Comparison of ENCODE assay signal across 12 mouse cellular contexts in the genomic region with DNA sequence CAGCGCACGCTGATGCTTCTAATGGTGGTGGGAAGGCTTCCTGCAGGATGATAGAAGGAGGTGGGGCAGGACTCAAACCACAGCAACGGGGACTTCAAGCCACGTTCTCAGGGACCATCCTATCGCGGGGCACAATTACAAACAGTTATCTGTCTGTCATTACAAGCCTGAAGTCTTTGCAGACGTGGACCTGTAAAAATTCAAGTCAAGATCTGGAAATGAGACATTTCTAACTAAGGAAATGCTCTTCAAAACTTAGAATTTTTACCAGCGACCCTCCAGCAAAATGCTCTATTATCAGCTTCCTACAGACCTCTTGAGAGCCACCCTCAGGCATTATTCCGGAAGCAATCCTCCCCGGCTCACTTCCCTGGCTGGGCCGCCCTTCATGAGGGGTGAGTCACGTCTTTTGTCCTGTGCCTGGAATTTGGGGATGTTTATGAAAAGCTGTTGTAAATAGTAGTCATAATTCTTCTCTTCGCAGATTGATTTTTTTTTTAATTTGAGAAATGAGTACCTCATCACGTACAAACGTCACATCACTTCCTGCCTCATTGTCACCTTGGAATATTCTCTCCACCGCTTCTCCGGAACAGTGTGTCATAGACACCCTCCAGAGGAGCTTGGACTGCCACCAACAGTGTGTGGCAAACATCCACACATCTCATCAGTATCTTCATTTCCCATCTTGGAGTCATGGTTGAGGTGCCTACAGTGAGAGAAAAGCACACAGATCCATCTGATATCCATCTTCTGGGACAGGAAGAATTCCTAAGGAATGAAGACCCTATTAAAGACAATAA. TPM values are rescaled to one million over a fixed set of nuclear protein-coding genes. Genes with fewer than 3 reads are reported as not detected.
DNase-seq lines count a peak whose midpoint lies in the region; ATAC-seq lines count a peak whose summit lies in the region.
"Had no signal": no experiment of that assay in that cellular context is flagged by ENCODE, and none has a peak within 500 bp of the region (broad histone marks: within the 10 kb centered on the region; RNA-seq: fewer than 3 reads in every experiment).

No protein-coding gene starts in this region.

- no peaks in the 10 kb centered on the region for H3K27me3 ChIP-seq in kidney, embryonic 16.5 days (ENCODE audit: insufficient read depth, low read length)
- H3K27me3 ChIP-seq: embryonic facial prominence, embryonic 12.5 days had no signal

- peak; percentile 12 for DNase-seq in embryo, embryonic 11 days
- DNase-seq in embryo, embryonic 10.5 days (ENCODE audit: low spot score): no peak
- DNase-seq in heart, adult 9 months (ENCODE audit: low spot score in 2 of 2): peak; percentile 44 to 46
- DNase-seq in lung, postnatal 10 days: peak; percentile 77
- no peak for DNase-seq in frontal cortex, postnatal 25 days (ENCODE audit: low spot score in 2 of 2)
- no peak for DNase-seq in cerebellum, adult 18-20 months
- DNase-seq in embryo, embryonic 9.5 days (ENCODE audit: extremely low spot score): no peak
- DNase-seq: gastrocnemius, postnatal 25 days; right cerebral cortex, postnatal 14 days had no signal

- WGBS in kidney, embryonic 16.5 days: 68% methylated on average over 17 of the region's 17 CpGs

- no peaks in the 10 kb centered on the region for H3K36me3 ChIP-seq in kidney, embryonic 16.5 days (ENCODE audit: insufficient read depth, low read length)
- H3K36me3 ChIP-seq: embryonic facial prominence, embryonic 12.5 days had no signal

- no peaks in the 10 kb centered on the region for H3K9me3 ChIP-seq in kidney, embryonic 16.5 days (ENCODE audit: low read length)
- H3K9me3 ChIP-seq: embryonic facial prominence, embryonic 12.5 days had no signal

- H3K4me2 ChIP-seq in kidney, embryonic 16.5 days (replicated peaks; ENCODE audit: low read depth, low read length): no peak overlapping the region
- H3K4me2 ChIP-seq: embryonic facial prominence, embryonic 12.5 days had no signal

- H3K4me3 ChIP-seq in kidney, embryonic 16.5 days (ENCODE audit: low read length): no peak overlapping the region
- H3K4me3 ChIP-seq: embryonic facial prominence, embryonic 12.5 days had no signal

- H3K27ac ChIP-seq in kidney, embryonic 16.5 days (ENCODE audit: low read length): peak overlapping the region; percentile 66
- H3K27ac ChIP-seq: embryonic facial prominence, embryonic 12.5 days had no signal

- H3K9ac ChIP-seq in kidney, embryonic 16.5 days (replicated peaks; ENCODE audit: low read length): no peak overlapping the region
- H3K9ac ChIP-seq: embryonic facial prominence, embryonic 12.5 days had no signal

- peak; percentile 55; the same call in 1 of the 2 replicates for ATAC-seq in kidney, embryonic 16.5 days (ENCODE audit: low FRiP score, low TSS enrichment)
- ATAC-seq: activated CD4-positive, CD25-positive, alpha-beta regulatory T cell, adult 4 months had no signal

- H3K4me1 ChIP-seq in kidney, embryonic 16.5 days (ENCODE audit: insufficient read depth, low read length): peaks cover 9% of the 10 kb centered on the region

RNA-seq across cellular contexts. Expression of a gene that starts 23.6 kb away (rescaled TPM):
- 2.5 and 2.7 TPM in 2 replicates for polyA plus RNA-seq in kidney, embryonic 16.5 days (2015; fragmentation: Nextera tagmentation; extraction: Ambion mirVana)

RNA-seq across cellular contexts. Expression of a gene that starts 38.9 kb away (rescaled TPM):
- 1.9 and 2.7 TPM in 2 replicates for polyA plus RNA-seq in kidney, embryonic 16.5 days (2015; fragmentation: Nextera tagmentation; extraction: Ambion mirVana)

RNA-seq across cellular contexts. Expression of a gene that starts 58.0 kb away (rescaled TPM):
- 407 and 409 TPM in 2 replicates for polyA plus RNA-seq in kidney, embryonic 16.5 days (2015; fragmentation: Nextera tagmentation; extraction: Ambion mirVana)

Comparison
In these comparisons a context has a peak if more than half of its experiments do, and no peak if none do; other contexts are left out.
1. DNase-seq: peak in embryo, embryonic 11 days (single experiment), heart, adult 9 months (2 of 2) and lung, postnatal 10 days (single experiment); none in embryo, embryonic 10.5 days (single experiment), frontal cortex, postnatal 25 days (0 of 2), cerebellum, adult 18-20 months (0 of 2) and embryo, embryonic 9.5 days (single experiment).